Mouse (Mus musculus): ENCODE data around the gene Dhcr24. TPM values are rescaled to one million over a fixed set of nuclear protein-coding genes. Genes with fewer than 3 reads are reported as not detected.

Gene Dhcr24
- polyA plus RNA-seq, 1 experiment from 2014 or later = 23.6 TPM

DNA sequence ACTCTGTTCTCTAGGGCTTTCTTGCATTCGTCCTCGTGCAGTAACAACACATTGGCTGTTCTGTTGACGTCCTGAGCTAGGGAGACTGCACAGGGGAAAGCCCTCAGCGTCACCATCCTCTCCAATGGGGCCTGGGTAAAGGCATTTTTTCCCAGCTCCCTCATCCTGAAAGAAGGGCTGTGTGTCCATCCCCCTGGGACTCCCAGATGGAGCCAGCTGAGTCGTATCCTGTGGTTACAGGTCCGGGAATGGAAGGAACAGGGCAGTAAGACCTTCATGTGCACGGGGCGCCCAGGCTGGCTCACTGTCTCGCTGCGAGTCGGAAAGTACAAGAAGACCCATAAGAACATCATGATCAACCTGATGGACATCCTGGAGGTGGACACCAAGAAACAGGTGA lies 3.3 kb downstream of the Dhcr24 start:
- no peak overlapping the region for H3K4me2 ChIP-seq (ENCODE audit: low read depth, severe bottlenecking)
- 89% methylated on average over 11 of the region's 11 CpGs for WGBS
- H3K36me3 ChIP-seq (ENCODE audit: control insufficient read depth, insufficient read depth, low read length) = peaks cover 18% of the 10 kb centered on the region
- no peaks in the 10 kb centered on the region for H3K9me3 ChIP-seq (ENCODE audit: control insufficient read depth, low read length)
- no peak overlapping the region for H3K27ac ChIP-seq (replicated peaks; ENCODE audit: low read depth, low read length)
- H3K4me3 ChIP-seq (ENCODE audit: low read depth, low read length) = no peak overlapping the region
- H3K4me1 ChIP-seq (ENCODE audit: control insufficient read depth, insufficient read depth, low read length) = peaks cover 19% of the 10 kb centered on the region
- no peak overlapping the region for H3K9ac ChIP-seq (ENCODE audit: low read length)
- ATAC-seq (ENCODE audit: insufficient number of reproducible peaks, low FRiP score, low TSS enrichment, low read depth) (no peak), DNase-seq (ENCODE audit: low spot score) (no peak)
- H3K27me3 ChIP-seq (ENCODE audit: control insufficient read depth, insufficient read depth, low read length) = no peaks in the 10 kb centered on the region

DNA sequence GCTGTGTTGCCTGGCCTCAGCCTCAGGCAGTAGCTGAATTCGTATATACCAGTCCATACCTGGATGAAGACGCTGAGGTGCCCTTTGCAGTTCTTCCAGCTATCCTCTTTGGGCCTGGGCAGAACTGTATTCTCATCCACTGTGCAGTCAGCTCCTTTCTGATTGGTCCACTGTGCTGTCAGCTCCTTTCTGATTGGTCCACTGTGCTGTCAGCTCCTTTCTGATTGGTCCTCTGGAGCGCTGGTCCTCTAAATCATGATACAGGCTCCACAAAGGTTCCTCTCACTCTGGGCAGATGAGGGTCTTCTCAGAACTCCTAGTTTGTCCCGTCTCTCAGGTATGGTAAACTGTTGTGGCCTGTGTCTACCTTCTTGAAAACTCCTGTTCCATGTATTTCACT lies 8.8 kb downstream of the Dhcr24 start:
- no peaks in the 10 kb centered on the region for H3K27me3 ChIP-seq (ENCODE audit: control insufficient read depth, insufficient read depth, low read length)
- no peaks in the 10 kb centered on the region for H3K9me3 ChIP-seq (ENCODE audit: control insufficient read depth, low read length)
- H3K36me3 ChIP-seq (ENCODE audit: control insufficient read depth, insufficient read depth, low read length) = peaks cover 33% of the 10 kb centered on the region; the same call in 1 of the 2 replicates
- no peak overlapping the region for H3K27ac ChIP-seq (replicated peaks; ENCODE audit: low read depth, low read length)
- no peak overlapping the region for H3K4me3 ChIP-seq (ENCODE audit: low read depth, low read length)
- H3K9ac ChIP-seq (ENCODE audit: low read length) = no peak overlapping the region
- no peak overlapping the region for H3K4me2 ChIP-seq (ENCODE audit: low read depth, severe bottlenecking)
- WGBS = 92% methylated on average over 4 of the region's 4 CpGs
- DNase-seq (ENCODE audit: low spot score) = no peak
- H3K4me1 ChIP-seq (ENCODE audit: control insufficient read depth, insufficient read depth, low read length) = no peaks in the 10 kb centered on the region
- no peak for ATAC-seq (ENCODE audit: insufficient number of reproducible peaks, low FRiP score, low TSS enrichment, low read depth)

DNA sequence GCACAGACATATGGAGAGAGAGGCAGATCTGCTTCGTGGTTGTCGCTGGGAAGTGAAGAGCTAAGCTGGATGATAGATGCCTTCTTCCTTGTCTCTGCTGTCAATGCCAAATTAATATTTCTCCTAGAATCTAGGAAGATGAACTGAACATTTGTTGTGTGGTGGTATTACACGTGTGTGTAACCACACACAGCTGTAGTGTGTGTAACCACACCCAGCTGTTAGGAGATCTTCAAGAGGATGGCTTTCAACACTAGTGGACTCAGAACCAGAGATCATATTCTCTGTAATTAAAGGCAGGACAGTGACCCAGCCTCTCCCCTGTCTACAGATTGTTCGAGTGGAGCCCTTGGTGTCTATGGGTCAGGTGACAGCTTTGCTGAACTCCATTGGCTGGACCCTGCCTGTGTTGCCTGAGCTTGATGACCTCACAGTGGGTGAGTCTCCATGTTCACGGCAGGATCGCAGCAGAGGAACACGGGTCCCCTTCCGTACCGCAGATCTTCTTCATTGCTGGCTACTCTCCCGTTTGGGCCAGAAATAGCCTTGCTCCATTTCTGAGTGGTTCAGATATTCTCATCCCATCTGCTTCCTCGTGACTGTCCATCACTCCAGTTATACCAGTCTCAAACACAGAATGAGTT lies 10.4 kb downstream of the Dhcr24 start:
- no peaks in the 10 kb centered on the region for H3K27me3 ChIP-seq (ENCODE audit: control insufficient read depth, insufficient read depth, low read length)
- H3K9ac ChIP-seq (ENCODE audit: low read length) = no peak overlapping the region
- ATAC-seq (ENCODE audit: insufficient number of reproducible peaks, low FRiP score, low TSS enrichment, low read depth) (no peak), DNase-seq (ENCODE audit: low spot score) (no peak)
- peaks cover 28% of the 10 kb centered on the region; the same call in 1 of the 2 replicates for H3K36me3 ChIP-seq (ENCODE audit: control insufficient read depth, insufficient read depth, low read length)
- no peaks in the 10 kb centered on the region for H3K4me1 ChIP-seq (ENCODE audit: control insufficient read depth, insufficient read depth, low read length)
- H3K4me3 ChIP-seq (ENCODE audit: low read depth, low read length) = no peak overlapping the region
- no peaks in the 10 kb centered on the region for H3K9me3 ChIP-seq (ENCODE audit: control insufficient read depth, low read length)
- H3K4me2 ChIP-seq (ENCODE audit: low read depth, severe bottlenecking) = no peak overlapping the region
- H3K27ac ChIP-seq (replicated peaks; ENCODE audit: low read depth, low read length) = no peak overlapping the region
- 89% methylated on average over 11 of the region's 11 CpGs for WGBS

DNA sequence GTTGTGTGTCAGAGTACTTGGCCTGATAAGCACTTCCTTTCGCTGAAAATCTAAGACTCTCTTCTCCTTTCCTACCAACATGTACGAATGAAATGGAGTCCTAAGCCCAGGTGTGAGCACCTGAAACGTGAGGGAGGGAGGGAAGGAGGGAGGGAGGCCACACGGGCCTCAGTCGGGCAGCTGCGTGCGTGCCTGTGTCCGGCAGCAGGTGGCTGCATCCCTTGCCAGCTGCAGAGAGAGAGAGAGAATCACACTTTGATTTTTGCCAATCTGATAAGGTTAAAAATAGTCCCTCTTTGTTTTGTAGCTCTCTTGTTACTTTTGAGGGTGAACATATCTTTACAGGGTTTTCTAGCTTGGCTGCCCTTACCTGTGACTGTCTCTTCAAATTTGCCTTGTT lies 14.2 kb downstream of the Dhcr24 start:
- 91% methylated on average over 8 of the region's 8 CpGs for WGBS
- no peak for ATAC-seq (ENCODE audit: insufficient number of reproducible peaks, low FRiP score, low TSS enrichment, low read depth)

DNA sequence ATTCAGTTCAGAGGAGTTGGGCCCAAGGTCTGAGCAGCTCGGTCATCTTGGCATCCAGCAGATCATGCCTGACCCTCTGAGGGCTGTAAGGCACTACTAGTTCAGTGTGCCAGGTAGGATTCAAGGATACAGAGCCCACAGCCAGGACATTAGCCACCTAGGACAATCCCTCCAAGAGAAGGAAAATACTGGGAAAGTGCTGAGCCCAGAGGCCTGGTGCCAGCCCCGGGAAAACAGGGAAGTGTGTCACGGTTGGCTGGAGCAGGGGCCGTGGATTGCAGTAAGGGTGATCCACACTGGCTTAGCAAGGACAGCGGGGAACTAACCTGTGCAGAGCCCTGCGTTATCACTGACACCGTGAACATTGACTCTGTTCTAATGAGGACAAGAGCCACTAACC lies 16.7 kb downstream of the Dhcr24 start:
- DNase-seq (ENCODE audit: low spot score) = no peak
- H3K9me3 ChIP-seq (ENCODE audit: control insufficient read depth, low read length) = no peaks in the 10 kb centered on the region
- H3K4me2 ChIP-seq (ENCODE audit: low read depth, severe bottlenecking) = no peak overlapping the region
- peaks cover 41% of the 10 kb centered on the region for H3K36me3 ChIP-seq (ENCODE audit: control insufficient read depth, insufficient read depth, low read length)
- H3K4me3 ChIP-seq (ENCODE audit: low read depth, low read length) = no peak overlapping the region
- no peaks in the 10 kb centered on the region for H3K27me3 ChIP-seq (ENCODE audit: control insufficient read depth, insufficient read depth, low read length)
- WGBS = 98% methylated on average over 7 of the region's 7 CpGs
- ATAC-seq (ENCODE audit: insufficient number of reproducible peaks, low FRiP score, low TSS enrichment, low read depth) = no peak
- H3K4me1 ChIP-seq (ENCODE audit: control insufficient read depth, insufficient read depth, low read length) = no peaks in the 10 kb centered on the region
- H3K27ac ChIP-seq (replicated peaks; ENCODE audit: low read depth, low read length) = no peak overlapping the region
- no peak overlapping the region for H3K9ac ChIP-seq (ENCODE audit: low read length)

More for the DNA sequence above, 14.2 kb downstream of the Dhcr24 start:
- Histone ChIP-seq H3K4me3 (ENCODE audit: low read depth, low read length) (no peak overlapping the region), H3K4me1 (ENCODE audit: control insufficient read depth, insufficient read depth, low read length) (no peaks in the 10 kb centered on the region), H3K27me3 (ENCODE audit: control insufficient read depth, insufficient read depth, low read length) (no peaks in the 10 kb centered on the region), H3K36me3 (ENCODE audit: control insufficient read depth, insufficient read depth, low read length) (peaks cover 42% of the 10 kb centered on the region), H3K9me3 (ENCODE audit: control insufficient read depth, low read length) (no peaks in the 10 kb centered on the region), H3K27ac (replicated peaks; ENCODE audit: low read depth, low read length) (no peak overlapping the region), H3K9ac (ENCODE audit: low read length) (no peak overlapping the region), H3K4me2 (ENCODE audit: low read depth, severe bottlenecking) (no peak overlapping the region)
- DNase-seq (ENCODE audit: low spot score) = no peak

DNA sequence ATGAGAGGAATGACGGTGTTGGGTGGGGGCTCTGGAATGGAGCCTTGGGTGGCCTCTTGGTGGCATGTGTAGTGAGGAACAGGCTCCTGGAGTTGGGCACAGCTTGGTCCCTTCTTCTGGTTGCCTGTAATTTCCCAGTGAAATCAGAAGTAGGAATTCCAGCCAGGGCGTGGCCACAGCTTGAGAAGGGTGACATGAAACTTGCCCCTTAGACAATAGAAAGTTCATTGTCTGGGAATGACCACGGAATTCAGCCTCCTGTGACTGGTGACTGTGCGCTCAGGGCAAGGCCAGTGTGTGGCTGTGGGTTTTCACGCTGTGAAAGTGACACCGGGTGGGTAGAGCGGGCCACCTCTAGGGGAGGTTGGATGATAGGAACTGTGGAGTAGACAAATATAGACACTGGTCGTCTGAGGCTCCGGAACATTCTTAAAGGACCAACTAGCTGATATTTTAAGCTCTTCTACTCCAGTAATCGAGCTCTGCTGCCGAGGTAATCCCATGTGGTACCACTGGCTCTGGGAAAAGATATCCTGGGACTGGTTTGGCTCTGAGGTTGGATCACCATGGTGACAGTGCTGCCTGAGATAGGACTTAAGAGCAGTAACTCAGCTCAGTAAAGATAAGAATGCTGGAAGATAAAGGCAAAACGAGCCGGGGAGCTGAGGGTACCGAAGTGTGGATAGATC lies 20.5 kb downstream of the Dhcr24 start:
- Histone ChIP-seq H3K4me2 (ENCODE audit: low read depth, severe bottlenecking) (no peak overlapping the region), H3K36me3 (ENCODE audit: control insufficient read depth, insufficient read depth, low read length) (peaks cover 41% of the 10 kb centered on the region), H3K27ac (replicated peaks; ENCODE audit: low read depth, low read length) (no peak overlapping the region), H3K4me1 (ENCODE audit: control insufficient read depth, insufficient read depth, low read length) (no peaks in the 10 kb centered on the region), H3K9ac (ENCODE audit: low read length) (no peak overlapping the region), H3K4me3 (ENCODE audit: low read depth, low read length) (no peak overlapping the region), H3K27me3 (ENCODE audit: control insufficient read depth, insufficient read depth, low read length) (no peaks in the 10 kb centered on the region), H3K9me3 (ENCODE audit: control insufficient read depth, low read length) (no peaks in the 10 kb centered on the region)
- 92% methylated on average over 14 of the region's 14 CpGs for WGBS
- DNase-seq (ENCODE audit: low spot score) = no peak
- ATAC-seq (ENCODE audit: insufficient number of reproducible peaks, low FRiP score, low TSS enrichment, low read depth) = no peak

DNA sequence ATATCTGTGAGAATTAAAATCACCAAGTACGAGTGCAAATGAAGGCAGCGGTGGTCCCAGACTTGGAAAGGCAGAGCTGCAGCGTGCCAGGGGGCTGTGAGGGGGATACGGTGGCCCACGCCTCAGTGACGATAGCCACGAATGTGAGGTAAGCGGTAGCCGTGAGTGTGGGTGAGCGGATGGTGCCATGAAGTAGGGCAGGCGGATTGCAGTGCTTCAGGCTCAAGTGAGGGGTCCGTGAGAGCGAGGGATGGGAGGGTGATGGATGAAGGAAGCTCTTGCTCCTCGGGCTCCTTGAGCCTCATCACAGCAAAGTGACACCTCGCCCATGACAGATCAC lies 21.0 kb downstream of the Dhcr24 start:
- 93% methylated on average over 15 of the region's 15 CpGs for WGBS
- DNase-seq (ENCODE audit: low spot score) = no peak
- Histone ChIP-seq H3K27me3 (ENCODE audit: control insufficient read depth, insufficient read depth, low read length) (no peaks in the 10 kb centered on the region), H3K27ac (replicated peaks; ENCODE audit: low read depth, low read length) (no peak overlapping the region), H3K9me3 (ENCODE audit: control insufficient read depth, low read length) (no peaks in the 10 kb centered on the region), H3K36me3 (ENCODE audit: control insufficient read depth, insufficient read depth, low read length) (peaks cover 41% of the 10 kb centered on the region), H3K4me2 (ENCODE audit: low read depth, severe bottlenecking) (no peak overlapping the region), H3K9ac (ENCODE audit: low read length) (no peak overlapping the region), H3K4me3 (ENCODE audit: low read depth, low read length) (no peak overlapping the region), H3K4me1 (ENCODE audit: control insufficient read depth, insufficient read depth, low read length) (no peaks in the 10 kb centered on the region)
- ATAC-seq (ENCODE audit: insufficient number of reproducible peaks, low FRiP score, low TSS enrichment, low read depth) = no peak

DNA sequence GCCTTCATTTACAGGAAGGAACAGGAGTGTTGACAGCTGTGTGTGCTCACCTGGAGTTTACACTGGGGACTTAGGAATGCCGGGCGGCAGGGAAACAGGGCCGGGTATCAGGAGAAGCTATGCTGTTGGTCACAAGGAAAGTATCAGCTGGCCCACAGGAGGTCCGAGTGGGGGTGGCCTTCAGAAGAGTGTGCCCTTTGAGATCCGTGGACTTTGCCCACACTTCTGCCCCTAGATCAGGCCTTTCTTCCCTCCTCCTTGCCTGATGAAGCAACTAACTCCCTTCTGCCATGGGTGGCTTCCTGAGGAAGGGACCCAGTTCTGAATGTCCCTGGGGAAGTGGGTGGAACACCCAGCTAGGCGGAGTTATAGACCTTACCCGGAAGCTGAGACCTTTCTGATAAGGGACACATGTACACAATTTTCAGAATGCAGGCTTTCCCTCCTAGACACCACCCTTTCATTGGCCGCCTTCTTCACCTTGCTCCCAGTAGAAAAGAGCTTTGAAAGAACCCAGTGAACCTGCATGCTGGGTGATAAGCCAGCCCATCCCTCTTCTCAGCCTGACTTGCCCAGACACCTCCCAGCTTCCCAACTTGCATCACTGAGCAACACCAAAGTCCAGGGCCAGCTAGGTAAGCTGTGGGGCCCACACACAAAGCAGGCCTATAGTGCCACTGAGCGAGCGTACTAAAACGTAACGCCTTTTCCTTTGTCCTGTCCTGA lies 21.8 kb downstream of the Dhcr24 start:
- ATAC-seq (ENCODE audit: insufficient number of reproducible peaks, low FRiP score, low TSS enrichment, low read depth) (no peak), DNase-seq (ENCODE audit: low spot score) (no peak)
- Histone ChIP-seq H3K4me2 (ENCODE audit: low read depth, severe bottlenecking) (no peak overlapping the region), H3K4me3 (ENCODE audit: low read depth, low read length) (no peak overlapping the region), H3K27me3 (ENCODE audit: control insufficient read depth, insufficient read depth, low read length) (no peaks in the 10 kb centered on the region), H3K36me3 (ENCODE audit: control insufficient read depth, insufficient read depth, low read length) (peaks cover 44% of the 10 kb centered on the region), H3K9me3 (ENCODE audit: control insufficient read depth, low read length) (no peaks in the 10 kb centered on the region), H3K4me1 (ENCODE audit: control insufficient read depth, insufficient read depth, low read length) (no peaks in the 10 kb centered on the region), H3K27ac (replicated peaks; ENCODE audit: low read depth, low read length) (no peak overlapping the region), H3K9ac (ENCODE audit: low read length) (no peak overlapping the region)
- 88% methylated on average over 12 of the region's 12 CpGs for WGBS

Data from limb, embryonic 11.5 days (tissue).